Mouse (Mus musculus) forebrain, embryonic 15.5 days (tissue): ENCODE measurements around the gene Cacna1a. TPM values are rescaled to one million over a fixed set of nuclear protein-coding genes. Genes with fewer than 3 reads are reported as not detected.
"Not testable (repeated sequence)": the region's sequence is repeated elsewhere in the genome, so short reads cannot be mapped to it uniquely, and the experiment has no call there.

Experiments
- ATAC-seq: fragments of 200-750 bp; cut with Nextera tagmentation; replicated peaks from 2 replicates; pipeline ENCODE4 v1.8.0; 2017; ENCODE audit warnings: mild to moderate bottlenecking, moderate TSS enrichment, moderate library complexity
- H3K27ac ChIP-seq: fragments of 300-500 bp; sonication (generic); replicated peaks from 2 replicates; pipeline ENCODE4 v1.5.1; 2015; ENCODE audit warnings: mild to moderate bottlenecking, inconsistent platforms
- H3K27me3 ChIP-seq: fragments of 300-500 bp; sonication (generic); 2 replicates; pipeline ENCODE4 v1.6.1; 2015; ENCODE audit warnings: inconsistent platforms
- H3K36me3 ChIP-seq: fragments of 300-500 bp; sonication (generic); 2 replicates; pipeline ENCODE4 v1.6.1; 2015; ENCODE audit warnings: mild to moderate bottlenecking, inconsistent platforms
- H3K4me1 ChIP-seq: fragments of 300-500 bp; sonication (generic); 2 replicates; pipeline ENCODE4 v1.6.1; 2015; ENCODE audit warnings: inconsistent platforms
- H3K4me2 ChIP-seq: fragments of 300-500 bp; sonication (generic); replicated peaks from 2 replicates; pipeline ENCODE4 v1.6.1; 2015; ENCODE audit warnings: mild to moderate bottlenecking, inconsistent platforms
- H3K4me3 ChIP-seq: fragments of 300-500 bp; sonication (generic); 2 replicates; pipeline ENCODE4 v1.5.1; 2015; ENCODE audit warnings: mild to moderate bottlenecking, inconsistent platforms
- H3K9ac ChIP-seq: fragments of 300-500 bp; sonication (generic); replicated peaks from 2 replicates; pipeline ENCODE4 v1.6.1; 2015; ENCODE audit warnings: mild to moderate bottlenecking, inconsistent platforms
- H3K9me3 ChIP-seq: fragments of 300-500 bp; sonication (generic); 2 replicates; pipeline ENCODE4 v1.6.1; 2016; ENCODE audit warnings: inconsistent platforms
- WGBS: fragments of 180-500 bp; shearing (Covaris S2); methylation state at CpG from one replicate; pipeline ENCODE4 v1.1.7; 2015; ENCODE audit warnings: mixed read lengths; 5-methylcytosine and 5-hydroxymethylcytosine counted together
- polyA plus RNA-seq: library from polyadenylated mRNA; unstranded; fragments of >200 nt; fragmentation: Nextera tagmentation; extraction: Ambion mirVana; gene quantifications from 2 replicates; pipeline ENCODE4 v1.2.1, GENCODE M21; 2015

Cacna1a gene
- polyA plus RNA-seq, 1 experiment from 2014 or later, result 12.9 TPM

DNA sequence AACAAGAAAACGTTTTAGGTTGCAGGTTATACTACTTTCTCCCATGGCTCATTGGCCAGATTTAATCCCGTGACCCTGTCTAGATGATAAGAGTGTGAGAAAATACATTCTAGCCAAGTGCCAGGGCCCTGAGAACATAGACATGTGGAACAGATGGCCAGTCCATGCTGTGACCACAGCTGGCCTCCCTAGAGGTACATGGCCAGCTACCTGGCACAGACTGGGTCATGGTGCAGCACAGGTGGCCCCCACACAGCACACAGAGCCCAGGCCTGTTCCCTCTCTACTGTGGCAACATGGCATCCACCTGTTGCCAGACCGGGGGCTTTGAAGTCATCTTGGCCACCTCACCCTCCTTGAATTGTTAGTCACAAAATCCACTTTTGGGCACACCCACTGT lies 101.0 kb downstream of the Cacna1a start:
- H3K9me3 ChIP-seq, result no peaks in the 10 kb centered on the region
- H3K4me2 ChIP-seq, result no peak overlapping the region
- peaks cover 3% of the 10 kb centered on the region for H3K4me1 ChIP-seq
- no peak for ATAC-seq
- no peaks in the 10 kb centered on the region for H3K27me3 ChIP-seq
- no peak overlapping the region for H3K4me3 ChIP-seq
- no peak overlapping the region for H3K27ac ChIP-seq
- no peak overlapping the region for H3K9ac ChIP-seq
- WGBS, result 81% methylated on average over 3 of the region's 3 CpGs
- H3K36me3 ChIP-seq, result no peaks in the 10 kb centered on the region

DNA sequence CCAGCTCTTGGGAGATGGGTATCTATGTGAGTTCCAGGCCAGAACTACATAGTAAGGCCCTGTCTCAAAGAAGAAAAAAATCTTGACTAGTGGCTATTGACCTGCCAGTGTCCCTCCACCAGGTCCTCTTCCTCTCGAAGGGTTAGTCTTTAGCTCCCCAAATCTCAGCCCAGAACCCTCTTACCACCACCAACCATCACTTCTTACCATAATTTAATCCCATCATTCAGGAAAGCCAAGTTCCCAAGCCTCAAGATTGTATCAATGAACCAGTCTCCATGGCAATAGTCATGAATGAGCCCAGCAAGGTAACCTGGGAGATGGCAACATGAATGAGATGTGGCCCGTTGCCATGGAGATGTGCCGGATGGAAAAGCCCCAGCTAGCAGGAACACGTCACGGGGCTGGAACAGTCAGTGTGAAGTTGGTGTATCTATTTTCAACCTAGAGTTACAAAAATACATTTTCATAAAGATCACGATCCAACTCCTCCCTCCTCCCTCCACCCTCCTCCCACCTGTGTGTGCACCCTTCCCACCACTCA lies 106.4 kb downstream of the Cacna1a start:
- 36% methylated on average over 6 of the region's 6 CpGs for WGBS
- ATAC-seq, result peak; percentile 83
- Histone ChIP-seq H3K27ac (no peak overlapping the region), H3K4me2 (no peak overlapping the region), H3K4me3 (no peak overlapping the region), H3K36me3 (no peaks in the 10 kb centered on the region), H3K9ac (no peak overlapping the region), H3K27me3 (no peaks in the 10 kb centered on the region), H3K9me3 (no peaks in the 10 kb centered on the region), H3K4me1 (peaks cover 13% of the 10 kb centered on the region)

GRCm38 (mm10) chr8:84501181-84501580 lies 112.9 kb downstream of the Cacna1a start:
- no peak overlapping the region for H3K27ac ChIP-seq
- H3K36me3 ChIP-seq, result no peaks in the 10 kb centered on the region
- H3K9me3 ChIP-seq, result no peaks in the 10 kb centered on the region
- no peak overlapping the region for H3K4me2 ChIP-seq
- no peak overlapping the region for H3K4me3 ChIP-seq
- 80% methylated on average over 5 of the region's 5 CpGs for WGBS
- H3K4me1 ChIP-seq, result no peaks in the 10 kb centered on the region
- no peak for ATAC-seq
- H3K27me3 ChIP-seq, result no peaks in the 10 kb centered on the region
- no peak overlapping the region for H3K9ac ChIP-seq

- Histone ChIP-seq H3K4me2 (no peak overlapping the region), H3K4me3 (no peak overlapping the region), H3K27me3 (no peaks in the 10 kb centered on the region), H3K4me1 (no peaks in the 10 kb centered on the region), H3K36me3 (no peaks in the 10 kb centered on the region), H3K9ac (no peak overlapping the region), H3K27ac (no peak overlapping the region), H3K9me3 (no peaks in the 10 kb centered on the region)
- 73% methylated on average over 10 of the region's 10 CpGs for WGBS
- ATAC-seq, result no peak
Measured at GRCm38 (mm10) chr8:84501671-84502308, 113.5 kb downstream of the Cacna1a start.

GRCm38 (mm10) chr8:84502638-84503037 lies 114.4 kb downstream of the Cacna1a start:
- H3K4me1 ChIP-seq, result no peaks in the 10 kb centered on the region
- no peak overlapping the region for H3K9ac ChIP-seq
- H3K4me3 ChIP-seq, result no peak overlapping the region
- H3K27me3 ChIP-seq, result no peaks in the 10 kb centered on the region
- no peak overlapping the region for H3K4me2 ChIP-seq
- ATAC-seq, result no peak
- H3K36me3 ChIP-seq, result no peaks in the 10 kb centered on the region
- H3K27ac ChIP-seq, result no peak overlapping the region
- 85% methylated on average over 4 of the region's 4 CpGs for WGBS
- H3K9me3 ChIP-seq, result no peaks in the 10 kb centered on the region

- H3K9ac ChIP-seq, result no peak overlapping the region
- H3K36me3 ChIP-seq, result no peaks in the 10 kb centered on the region
- no peak overlapping the region for H3K4me2 ChIP-seq
- WGBS, result 91% methylated on average over 5 of the region's 5 CpGs
- H3K27me3 ChIP-seq, result no peaks in the 10 kb centered on the region
- H3K4me1 ChIP-seq, result no peaks in the 10 kb centered on the region
- H3K9me3 ChIP-seq, result no peaks in the 10 kb centered on the region
- H3K4me3 ChIP-seq, result no peak overlapping the region
- no peak overlapping the region for H3K27ac ChIP-seq
- ATAC-seq, result no peak
Measured at GRCm38 (mm10) chr8:84507220-84507619, 119.0 kb downstream of the Cacna1a start.

DNA sequence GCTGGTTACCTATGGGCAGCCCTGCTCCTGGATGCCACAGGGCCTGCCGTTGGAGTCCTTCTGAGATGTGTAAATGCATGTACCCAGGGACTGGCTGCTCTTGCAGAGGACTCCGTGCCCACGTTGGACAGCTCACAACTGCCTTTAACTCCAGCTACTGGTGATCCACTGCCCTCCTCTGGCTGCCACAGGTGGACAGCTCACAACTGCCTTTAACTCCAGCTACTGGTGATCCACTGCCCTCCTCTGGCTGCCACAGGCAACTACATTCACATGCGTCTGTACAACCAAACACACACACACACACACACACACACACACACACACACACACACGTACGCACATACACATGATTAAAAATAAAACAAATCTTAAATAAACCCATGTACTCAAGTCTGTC lies 121.5 kb downstream of the Cacna1a start:
- WGBS, result 83% methylated on average over 6 of the region's 6 CpGs
- not testable (repeated sequence) for H3K36me3 ChIP-seq, H3K27me3 ChIP-seq, H3K9me3 ChIP-seq, H3K27ac ChIP-seq, H3K4me3 ChIP-seq, ATAC-seq, H3K9ac ChIP-seq, H3K4me2 ChIP-seq, H3K4me1 ChIP-seq

DNA sequence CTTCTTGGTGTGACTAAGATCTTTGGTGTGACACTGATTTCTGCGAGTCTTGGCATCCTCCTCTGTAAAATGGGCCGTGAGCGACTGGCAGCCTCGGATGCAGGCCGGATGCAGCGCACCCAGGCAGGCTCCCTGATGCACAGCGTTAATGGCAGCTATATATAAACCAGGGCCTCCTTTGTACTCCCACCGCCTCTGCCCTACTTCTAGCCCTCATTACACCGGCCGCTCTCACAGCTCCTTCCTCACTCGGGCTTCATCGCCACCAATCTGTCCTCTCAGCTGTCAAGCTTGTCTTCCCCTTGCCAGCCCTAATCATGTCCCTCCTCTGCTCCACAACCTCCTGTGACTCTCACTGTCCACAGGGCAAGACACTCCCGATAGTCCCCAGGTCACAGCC lies 123.4 kb downstream of the Cacna1a start:
- WGBS, result 87% methylated on average over 13 of the region's 13 CpGs
- H3K27ac ChIP-seq, result no peak overlapping the region
- no peak overlapping the region for H3K9ac ChIP-seq
- H3K27me3 ChIP-seq, result no peaks in the 10 kb centered on the region
- H3K4me3 ChIP-seq, result no peak overlapping the region
- ATAC-seq, result no peak
- no peaks in the 10 kb centered on the region for H3K4me1 ChIP-seq
- no peaks in the 10 kb centered on the region for H3K36me3 ChIP-seq
- no peaks in the 10 kb centered on the region for H3K9me3 ChIP-seq
- H3K4me2 ChIP-seq, result no peak overlapping the region

DNA sequence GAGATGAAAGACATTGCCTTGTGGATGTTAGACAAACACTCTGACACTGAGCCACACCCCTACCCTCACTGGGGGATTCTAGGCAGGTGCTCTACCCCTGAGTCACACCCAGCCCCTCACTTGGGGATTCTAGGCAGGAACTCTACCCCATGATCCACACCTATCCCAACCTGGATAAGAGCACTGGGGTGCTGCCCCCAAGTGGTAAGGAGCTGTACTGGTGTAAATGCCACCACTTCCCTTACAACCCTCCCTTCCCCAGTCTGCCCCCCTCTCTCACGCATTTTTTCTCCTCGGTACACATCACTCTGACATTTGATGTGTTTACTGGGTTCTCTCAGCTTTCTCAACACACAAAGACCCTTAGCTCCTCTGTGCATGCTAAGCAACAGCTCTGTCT lies 125.5 kb downstream of the Cacna1a start:
- Histone ChIP-seq H3K27me3 (no peaks in the 10 kb centered on the region), H3K36me3 (no peaks in the 10 kb centered on the region), H3K9ac (no peak overlapping the region), H3K27ac (no peak overlapping the region), H3K9me3 (no peaks in the 10 kb centered on the region), H3K4me2 (no peak overlapping the region), H3K4me3 (no peak overlapping the region), H3K4me1 (no peaks in the 10 kb centered on the region)
- no peak for ATAC-seq
- 14% methylated on average over 2 of the region's 2 CpGs for WGBS

- H3K9ac ChIP-seq, result no peak overlapping the region
- peaks cover 20% of the 10 kb centered on the region for H3K4me1 ChIP-seq
- H3K27ac ChIP-seq, result no peak overlapping the region
- no peak overlapping the region for H3K4me3 ChIP-seq
- WGBS, result 79% methylated on average over 2 of the region's 2 CpGs
- no peak overlapping the region for H3K4me2 ChIP-seq
- H3K9me3 ChIP-seq, result no peaks in the 10 kb centered on the region
- H3K27me3 ChIP-seq, result no peaks in the 10 kb centered on the region
- H3K36me3 ChIP-seq, result no peaks in the 10 kb centered on the region; the same call in 1 of the 2 replicates
- ATAC-seq, result no peak
Measured at GRCm38 (mm10) chr8:84518180-84518579, 129.9 kb downstream of the Cacna1a start.

DNA sequence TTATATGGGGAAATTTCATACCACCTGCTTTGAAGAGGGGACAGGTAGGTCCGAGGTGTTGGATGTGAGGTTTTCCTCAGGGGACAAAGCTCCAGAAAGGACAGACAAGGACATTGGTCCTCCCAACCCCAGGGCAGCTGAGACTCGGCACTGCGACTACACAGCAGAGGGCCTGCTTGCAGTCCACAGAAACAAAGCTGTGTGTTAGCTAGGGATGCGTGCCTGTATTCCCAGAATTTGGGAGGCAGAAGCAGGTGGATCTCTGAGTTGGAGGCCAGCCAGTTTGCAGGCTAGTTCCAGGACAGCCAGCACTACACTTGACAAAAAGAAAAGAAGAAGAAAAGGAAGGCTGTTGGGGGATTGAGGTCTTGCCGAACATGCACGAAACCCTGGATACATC lies 130.5 kb downstream of the Cacna1a start:
- no peak overlapping the region for H3K9ac ChIP-seq
- H3K4me1 ChIP-seq, result peaks cover 20% of the 10 kb centered on the region
- no peaks in the 10 kb centered on the region for H3K27me3 ChIP-seq
- no peak overlapping the region for H3K4me3 ChIP-seq
- whole genome bisulfite sequencing, result 89% methylated on average over 6 of the region's 6 CpGs
- H3K9me3 ChIP-seq, result no peaks in the 10 kb centered on the region
- H3K4me2 ChIP-seq, result no peak overlapping the region
- no peak overlapping the region for H3K27ac ChIP-seq
- ATAC-seq, result no peak
- H3K36me3 ChIP-seq, result no peaks in the 10 kb centered on the region; the same call in 1 of the 2 replicates

DNA sequence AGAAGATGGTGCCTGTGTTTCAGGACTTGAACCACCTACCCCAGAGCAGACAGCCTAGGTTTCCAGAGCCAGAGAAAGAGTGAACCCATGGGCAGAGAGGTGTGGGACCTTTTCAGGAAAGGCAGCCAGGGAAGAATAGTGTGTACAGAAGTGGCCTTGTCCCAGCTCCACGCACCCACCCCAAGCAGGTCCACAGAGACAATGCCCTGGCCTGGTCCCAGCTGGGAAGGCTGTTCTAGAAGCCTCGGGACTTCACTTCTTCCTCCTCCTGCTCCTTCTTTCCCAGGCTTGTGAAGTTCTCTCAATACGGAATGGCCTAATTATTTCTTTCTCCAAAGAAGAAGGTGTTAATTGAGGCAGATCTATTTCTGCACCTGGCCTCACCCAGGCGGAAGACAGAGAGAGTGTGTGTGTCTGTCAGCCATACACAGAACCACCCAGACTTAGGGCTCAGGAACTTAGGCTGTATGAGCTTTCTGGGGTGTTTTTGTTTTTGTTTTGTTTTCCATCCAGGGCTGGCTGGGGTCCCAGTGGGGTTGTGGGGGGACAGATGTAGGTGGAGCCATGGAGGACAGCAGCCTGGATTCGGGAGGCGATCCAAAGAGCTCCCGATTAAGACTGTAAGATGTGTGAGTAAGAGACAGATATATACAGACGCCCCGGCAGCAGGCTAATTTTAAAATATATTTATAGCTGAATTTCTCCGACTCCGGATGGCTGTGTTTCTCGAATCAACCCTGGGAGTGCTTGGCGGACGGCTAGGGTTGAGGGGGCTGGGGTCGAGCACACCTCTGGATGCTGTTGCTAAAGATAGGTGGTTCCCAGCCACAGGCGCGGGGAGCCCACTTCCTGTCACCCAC lies 131.8 kb downstream of the Cacna1a start:
- H3K4me2 ChIP-seq, result no peak overlapping the region
- peak overlapping the region; percentile 67 for H3K27ac ChIP-seq
- H3K4me1 ChIP-seq, result peaks cover 20% of the 10 kb centered on the region
- no peaks in the 10 kb centered on the region for H3K27me3 ChIP-seq
- 67% methylated on average over 17 of the region's 17 CpGs for WGBS
- ATAC-seq, result 0 out of 2 replicates have a peak, but pooled peaks have one; percentile 53
- H3K9ac ChIP-seq, result no peak overlapping the region
- peaks cover 3% of the 10 kb centered on the region; the same call in 1 of the 2 replicates for H3K36me3 ChIP-seq
- no peaks in the 10 kb centered on the region for H3K9me3 ChIP-seq
- no peak overlapping the region for H3K4me3 ChIP-seq
